Mouse (Mus musculus) large intestine, adult 2 months (tissue): ENCODE measurements around the gene Uvrag. TPM values are rescaled to one million over a fixed set of nuclear protein-coding genes. Genes with fewer than 3 reads are reported as not detected.

ENCODE experiments used
- DNase-seq: peaks from one replicate; pipeline ENCODE4 v3.0.0-alpha.2; 2012; ENCODE audit warnings: low read depth, low spot score
- WGBS: fragments of 180-500 bp; shearing (Covaris S2); methylation state at CpG from one replicate; pipeline ENCODE4 v1.1.7; 2018; 5-methylcytosine and 5-hydroxymethylcytosine counted together
- polyA plus RNA-seq: library from polyadenylated mRNA; depleted of rRNA; stranded (reverse); fragments of >200 nt; gene quantifications from 2 replicates; pipeline ENCODE4 v1.2.3, GENCODE M21; 2012

The Uvrag gene
- polyA plus RNA-seq, 1 experiment = 5.0 TPM

GRCm38 (mm10) chr7:99143244-99143643, 2.3 kb upstream of the Uvrag start:
- DNase-seq = no peak
- WGBS = 66% methylated on average over 3 of the region's 3 CpGs

- 29% methylated on average over 12 of the region's 12 CpGs for WGBS
- no peak for DNase-seq
These were observed 1.1 kb upstream of the Uvrag start for GRCm38 (mm10) chr7:99141919-99142606.

GRCm38 (mm10) chr7:99140511-99140910, 430 bp downstream of the Uvrag start:
- WGBS = under 1% methylated on average over 39 of the region's 39 CpGs
- DNase-seq = no peak

GRCm38 (mm10) chr7:99139841-99140491, 975 bp downstream of the Uvrag start:
- WGBS = 3% methylated on average over 13 of the region's 13 CpGs
- no peak for DNase-seq

GRCm38 (mm10) chr7:99137541-99137940, 3.4 kb downstream of the Uvrag start:
- 100% methylated on average over 4 of the region's 4 CpGs for WGBS
- DNase-seq = no peak

- 86% methylated on average over 6 of the region's 6 CpGs for WGBS
- DNase-seq = no peak
These were observed 4.2 kb downstream of the Uvrag start for GRCm38 (mm10) chr7:99136789-99137188.

- no peak for DNase-seq
- WGBS = 73% methylated on average over 8 of the region's 8 CpGs
These were observed 7.0 kb downstream of the Uvrag start for GRCm38 (mm10) chr7:99133811-99134402.

GRCm38 (mm10) chr7:99132597-99132996, 8.3 kb downstream of the Uvrag start:
- no peak for DNase-seq
- WGBS = 74% methylated on average over 9 of the region's 9 CpGs

- DNase-seq = no peak
- 60% methylated on average over 6 of the region's 6 CpGs for WGBS
These were observed 9.1 kb downstream of the Uvrag start for GRCm38 (mm10) chr7:99131819-99132353.

- 76% methylated on average over 8 of the region's 8 CpGs for WGBS
- no peak for DNase-seq
These were observed 12.0 kb downstream of the Uvrag start for GRCm38 (mm10) chr7:99128965-99129364.

GRCm38 (mm10) chr7:99128020-99128950, 12.7 kb downstream of the Uvrag start:
- no peak for DNase-seq
- 61% methylated on average over 10 of the region's 10 CpGs for WGBS

- DNase-seq = no peak
- WGBS = 64% methylated on average over 8 of the region's 8 CpGs
These were observed 14.9 kb downstream of the Uvrag start for GRCm38 (mm10) chr7:99126057-99126456.

- DNase-seq = no peak
These were observed 18.3 kb downstream of the Uvrag start for GRCm38 (mm10) chr7:99122651-99123050.

GRCm38 (mm10) chr7:99120865-99121521, 19.9 kb downstream of the Uvrag start:
- no peak for DNase-seq
- 84% methylated on average over 5 of the region's 5 CpGs for WGBS

More at GRCm38 (mm10) chr7:99122651-99123050, 18.3 kb downstream of the Uvrag start:
- 72% methylated on average over 5 of the region's 5 CpGs for WGBS

GRCm38 (mm10) chr7:99120082-99120481, 20.9 kb downstream of the Uvrag start:
- no peak for DNase-seq
- 83% methylated on average over 4 of the region's 4 CpGs for WGBS

- WGBS = 41% methylated on average over 3 of the region's 3 CpGs
- DNase-seq = no peak
These were observed 24.2 kb downstream of the Uvrag start for GRCm38 (mm10) chr7:99116781-99117180.

GRCm38 (mm10) chr7:99114006-99114726, 26.8 kb downstream of the Uvrag start:
- WGBS = 66% methylated on average over 16 of the region's 16 CpGs
- DNase-seq = no peak

- no peak for DNase-seq
- WGBS = 50% methylated on average over 3 of the region's 3 CpGs
These were observed 33.4 kb downstream of the Uvrag start for GRCm38 (mm10) chr7:99107566-99107965.
